Mouse (Mus musculus) adrenal gland, adult 2 months (tissue): ENCODE data around the gene Rere. TPM values are rescaled to one million over a fixed set of nuclear protein-coding genes. Genes with fewer than 3 reads are reported as not detected.
A peak's percentile ranks its signal among the peaks of the same experiment; 100 is the strongest.

ENCODE experiments used
- DNase-seq: peaks from one replicate; pipeline ENCODE4 v3.0.0; 2021
- polyA plus RNA-seq: library from polyadenylated mRNA; depleted of rRNA; stranded (reverse); fragments of >200 nt; gene quantifications from 2 replicates; pipeline ENCODE4 v1.2.3, GENCODE M21; 2012
- total RNA-seq, 2 experiments: library from RNA; stranded (reverse); gene quantifications; 2 replicates each; pipeline ENCODE4 v1.2.3; 2021

Gene Rere
- total and polyA plus RNA-seq, 3 experiments, result 104 to 112 (median 105) TPM

DNA sequence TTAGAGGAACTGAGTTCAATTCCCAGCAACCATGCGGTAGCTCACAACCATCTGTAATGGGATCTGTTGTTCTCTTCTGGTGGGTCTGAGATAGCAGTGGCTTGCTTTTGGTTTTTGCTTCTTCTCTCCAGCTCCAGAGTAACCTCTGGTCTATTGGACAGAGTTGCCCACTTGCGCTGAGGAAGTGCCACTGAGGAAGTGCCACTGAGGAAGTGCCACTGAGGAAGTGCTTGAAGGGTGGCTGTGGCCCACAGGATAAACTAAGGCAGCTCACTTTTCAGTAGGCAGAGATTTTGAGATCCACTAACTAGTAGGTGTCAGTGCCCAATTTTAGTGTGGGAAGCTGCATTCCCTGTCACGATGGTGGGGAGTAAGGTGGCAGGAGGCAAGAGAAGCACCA, 327.2 kb downstream of the Rere start:
- DNase-seq, result no peak

DNA sequence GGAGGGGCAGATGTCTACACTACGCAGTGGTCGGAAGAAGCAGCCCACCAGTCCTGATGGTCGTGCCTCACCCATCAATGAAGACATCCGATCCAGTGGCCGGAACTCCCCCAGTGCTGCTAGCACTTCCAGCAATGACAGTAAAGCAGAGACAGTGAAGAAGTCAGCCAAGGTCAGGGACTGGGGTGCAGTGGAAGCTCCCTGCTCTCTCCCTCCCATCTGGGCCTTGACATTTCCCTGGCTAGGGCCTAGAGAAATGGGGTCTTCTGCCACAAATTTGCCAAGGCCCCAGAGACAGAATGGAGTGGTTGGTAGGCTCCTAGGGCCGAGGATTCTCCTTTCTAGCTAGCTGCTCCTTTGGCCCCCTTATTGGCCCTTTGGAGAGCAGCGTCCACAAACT, 332.3 kb downstream of the Rere start:
- no peak for DNase-seq

GRCm38 (mm10) chr4:150615251-150616028, 334.0 kb downstream of the Rere start:
- no peak for DNase-seq

- no peak for DNase-seq
These were observed 334.6 kb downstream of the Rere start for GRCm38 (mm10) chr4:150616029-150616420.

- DNase-seq, result no peak
These were observed 335.4 kb downstream of the Rere start for GRCm38 (mm10) chr4:150616841-150617240.

GRCm38 (mm10) chr4:150619011-150619410, 337.6 kb downstream of the Rere start:
- no peak for DNase-seq

- DNase-seq, result no peak
These were observed 341.2 kb downstream of the Rere start for GRCm38 (mm10) chr4:150622641-150623040.

GRCm38 (mm10) chr4:150624214-150624823, 342.9 kb downstream of the Rere start:
- DNase-seq, result peak; percentile 23

DNA sequence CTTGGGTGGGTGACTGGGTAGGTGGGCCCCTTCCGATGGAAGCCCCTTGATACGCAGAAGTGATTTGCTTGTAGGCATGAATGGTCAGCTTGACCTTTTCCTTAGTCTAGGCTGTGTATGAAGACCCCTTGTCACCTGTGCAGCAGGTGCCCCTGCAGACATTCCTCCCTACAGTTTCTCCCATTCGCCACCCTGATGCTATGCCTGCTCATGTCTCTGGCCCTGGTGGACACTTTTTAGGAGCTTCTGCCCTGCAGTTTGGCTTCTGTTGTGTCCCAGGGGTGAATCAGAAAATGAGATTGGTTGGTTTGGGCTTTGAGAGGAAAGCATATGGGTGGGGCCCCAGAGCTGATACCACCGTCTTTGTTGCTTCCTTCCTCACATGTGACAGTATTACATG, 343.5 kb downstream of the Rere start:
- DNase-seq, result no peak

DNA sequence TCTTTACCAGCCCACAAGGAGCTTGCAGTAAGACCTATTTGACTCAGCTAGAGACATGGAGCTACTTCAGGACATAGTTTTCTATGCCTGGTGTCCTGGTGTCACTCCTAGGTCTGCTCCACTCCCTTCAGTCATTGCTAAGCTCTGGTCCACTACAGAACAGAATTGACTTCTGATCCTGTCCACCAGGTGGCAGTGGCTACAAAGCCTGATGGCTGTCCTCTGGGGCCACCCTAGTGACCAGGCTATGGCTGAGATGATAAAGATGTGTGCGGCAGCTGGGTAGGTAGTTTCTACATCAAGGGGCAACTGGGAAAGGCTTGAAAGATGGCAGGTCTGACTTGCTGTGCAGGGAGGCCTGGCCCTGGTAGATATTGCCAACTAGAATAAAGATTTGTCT, 344.0 kb downstream of the Rere start:
- DNase-seq, result peak; percentile 81

DNA sequence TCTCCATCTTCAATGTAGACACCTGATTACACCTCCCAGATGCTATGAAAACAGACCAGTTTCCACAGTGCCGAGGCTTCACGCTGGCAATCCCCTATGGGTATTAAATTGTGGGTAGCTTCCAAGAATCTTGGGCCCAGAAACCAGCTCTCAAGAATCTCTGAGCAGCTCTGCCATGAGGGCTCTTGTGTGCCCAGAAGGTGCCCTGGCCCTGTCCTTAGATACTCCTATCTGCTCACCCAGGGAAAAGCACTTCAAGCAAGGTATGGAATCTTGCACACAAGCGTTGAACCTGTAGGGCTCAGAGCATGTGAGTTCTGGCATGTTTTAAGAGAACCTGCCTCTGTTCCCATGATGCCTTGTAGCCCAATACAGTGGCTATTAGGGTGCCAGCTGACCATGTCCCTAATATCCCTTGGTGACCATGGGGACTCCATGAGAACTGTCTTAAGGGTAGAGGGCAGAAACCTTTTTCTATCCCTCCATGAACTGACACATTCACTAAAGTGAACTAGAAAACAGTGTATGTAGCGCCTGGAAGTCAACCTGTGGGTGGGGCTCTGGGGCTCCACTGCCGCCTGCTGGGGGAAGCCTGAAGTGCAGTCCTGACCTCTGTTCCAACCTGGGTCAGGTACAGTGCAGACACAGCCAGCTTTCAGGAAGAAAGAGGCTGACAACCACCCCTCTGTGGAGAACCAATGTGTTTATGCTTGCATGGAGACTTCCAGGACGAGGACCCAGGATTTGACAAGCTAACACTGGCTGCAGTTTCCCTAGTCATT, 344.7 kb downstream of the Rere start:
- DNase-seq, result peak; percentile 73

GRCm38 (mm10) chr4:150629266-150629665, 347.8 kb downstream of the Rere start:
- no peak for DNase-seq

DNA sequence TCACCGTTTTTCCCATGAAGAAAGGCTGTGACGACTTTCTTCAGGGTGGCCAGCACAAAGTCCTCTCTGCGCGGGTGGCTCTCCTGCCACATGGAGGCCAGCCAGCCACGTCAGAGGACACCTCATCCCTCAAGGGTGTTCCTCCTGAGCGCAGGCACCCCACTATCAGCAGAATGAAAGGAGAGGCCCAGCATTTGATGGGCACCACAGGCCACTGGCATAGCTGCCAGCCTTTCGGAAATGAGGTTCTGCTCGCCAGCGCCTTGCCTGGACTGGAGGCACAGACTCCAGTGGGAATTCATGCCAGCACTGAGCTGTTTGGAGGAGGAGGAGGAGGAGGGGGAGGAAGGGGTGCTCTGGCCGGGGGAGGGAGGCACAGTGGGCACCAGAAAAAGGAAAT, 354.1 kb downstream of the Rere start:
- no peak for DNase-seq

DNA sequence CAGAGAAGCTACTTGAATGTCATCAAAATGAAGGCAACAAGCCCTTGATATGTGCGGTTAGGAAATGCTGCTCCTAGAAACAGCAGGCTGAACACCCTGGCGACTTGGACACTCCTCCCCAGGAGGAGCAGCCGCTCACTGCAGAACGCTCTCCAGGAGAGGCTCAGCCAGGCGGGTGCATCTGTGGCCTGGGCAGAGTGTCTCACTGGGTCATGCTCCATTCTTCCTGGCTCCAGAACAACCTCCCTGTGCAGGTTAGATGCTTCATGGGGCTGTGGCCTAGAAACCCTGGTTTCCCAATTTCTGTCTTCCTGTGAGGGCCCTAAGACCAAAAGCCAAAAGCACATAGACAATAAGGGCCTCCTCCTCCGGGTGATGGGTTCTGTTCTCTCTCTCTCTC, 355.2 kb downstream of the Rere start:
- no peak for DNase-seq

GRCm38 (mm10) chr4:150644299-150644698, 362.9 kb downstream of the Rere start:
- DNase-seq, result no peak

DNA sequence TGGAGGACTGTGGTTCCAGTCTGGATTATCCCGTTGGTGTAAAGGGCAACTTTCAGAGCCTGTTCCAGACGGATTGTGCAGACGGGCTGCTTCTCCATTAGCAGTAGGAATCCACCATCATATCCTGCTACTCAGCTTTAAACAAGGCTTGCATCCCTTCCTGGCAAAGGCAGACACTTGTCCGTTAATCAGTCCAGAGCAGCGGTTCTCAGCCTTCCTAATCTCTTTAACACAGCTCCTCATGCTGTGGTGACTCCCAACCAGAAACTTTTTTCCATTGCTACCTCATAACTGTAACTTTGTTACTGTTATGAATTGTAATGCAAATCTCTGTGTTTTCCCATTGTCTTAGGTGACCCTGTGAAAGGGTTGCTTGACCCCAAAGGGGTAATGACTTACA, 367.9 kb downstream of the Rere start:
- no peak for DNase-seq

GRCm38 (mm10) chr4:150651390-150652277, 370.2 kb downstream of the Rere start, which contains the start of gene Slc45a1:
Gene Slc45a1 (minus strand): TSS chr4:150652174.
- DNase-seq, result no peak

GRCm38 (mm10) chr4:150653072-150653599, 371.7 kb downstream of the Rere start:
- DNase-seq, result no peak

- DNase-seq, result peak; percentile 88
These were observed 374.5 kb downstream of the Rere start for GRCm38 (mm10) chr4:150655989-150656388.

GRCm38 (mm10) chr4:150656504-150656903, 375.1 kb downstream of the Rere start:
- DNase-seq, result peak; percentile 16

DNA sequence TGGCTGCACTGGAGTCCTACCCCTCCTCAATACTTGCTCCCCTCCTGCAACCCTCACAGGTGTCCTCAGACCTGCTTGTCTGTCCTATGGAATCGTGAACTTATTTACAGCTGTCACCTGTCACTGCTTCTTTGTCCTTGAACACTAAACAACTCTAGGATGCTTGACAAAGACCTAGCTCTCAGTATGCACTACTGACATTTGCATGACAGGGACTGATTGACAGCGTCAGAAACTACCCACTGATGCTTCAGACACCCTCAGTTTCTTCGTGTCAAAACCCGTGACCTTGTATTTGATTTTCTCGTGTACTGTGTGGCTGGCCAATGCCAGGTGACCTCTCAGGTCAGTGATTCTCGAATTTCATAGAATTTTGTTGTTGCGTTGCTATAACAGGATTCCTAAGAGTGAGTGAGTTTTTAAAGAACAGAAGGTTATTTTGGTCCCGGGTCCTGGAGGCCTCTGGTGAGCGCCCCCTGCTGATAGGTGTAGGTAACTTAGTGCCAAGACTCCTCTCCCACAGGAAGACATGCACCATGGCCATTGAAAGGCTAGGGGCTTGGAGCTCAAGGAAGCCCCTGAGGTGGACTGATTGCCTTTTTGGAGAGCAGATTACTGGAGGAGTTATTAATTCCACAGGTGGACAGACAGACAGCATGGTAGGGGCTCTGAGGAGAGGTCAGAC, 378.6 kb downstream of the Rere start:
- DNase-seq, result peak; percentile 26
